Mouse (Mus musculus) lung, embryonic 16.5 days (tissue): ENCODE measurements around the gene Hyal3. TPM values are rescaled to one million over a fixed set of nuclear protein-coding genes. Genes with fewer than 3 reads are reported as not detected.

Source experiments
- ATAC-seq: fragments of 200-750 bp; cut with Nextera tagmentation; 2 replicates; pipeline ENCODE4 v1.8.0; 2017; ENCODE audit warnings: low read depth, mild to moderate bottlenecking, moderate library complexity
- H3K27ac ChIP-seq: fragments of 300-500 bp; sonication (generic); 2 replicates; pipeline ENCODE4 v1.5.1; 2014; ENCODE audit warnings: mild to moderate bottlenecking, control low read depth, low read length
- H3K27me3 ChIP-seq: fragments of 300-500 bp; sonication (generic); 2 replicates; pipeline ENCODE4 v1.6.1; 2014; ENCODE audit warnings: low read depth, low read length, mixed read lengths; ENCODE audit not compliant: control insufficient read depth, insufficient read depth
- H3K36me3 ChIP-seq: fragments of 300-500 bp; sonication (generic); 2 replicates; pipeline ENCODE4 v1.6.1; 2014; ENCODE audit warnings: low read length; ENCODE audit not compliant: control insufficient read depth, insufficient read depth
- H3K4me1 ChIP-seq: fragments of 300-500 bp; sonication (generic); replicated peaks from 2 replicates; pipeline ENCODE4 v1.6.1; 2014; ENCODE audit warnings: low read length, mixed read lengths; ENCODE audit not compliant: control insufficient read depth, insufficient read depth
- H3K4me2 ChIP-seq: fragments of 300-500 bp; sonication (generic); 2 replicates; pipeline ENCODE4 v1.6.1; 2014; ENCODE audit warnings: low read depth, low read length, control low read depth
- H3K4me3 ChIP-seq: fragments of 300-500 bp; sonication (generic); 2 replicates; pipeline ENCODE4 v1.5.1; 2014; ENCODE audit warnings: mild to moderate bottlenecking, low read length, control low read depth
- H3K9ac ChIP-seq: fragments of 300-500 bp; sonication (generic); 2 replicates; pipeline ENCODE4 v1.6.1; 2014; ENCODE audit warnings: low read length, control low read depth
- H3K9me3 ChIP-seq: fragments of 300-500 bp; sonication (generic); 2 replicates; pipeline ENCODE4 v1.6.1; 2016; ENCODE audit warnings: low read length; ENCODE audit not compliant: control insufficient read depth
- WGBS: fragments of 180-500 bp; shearing (Covaris S2); extraction: QIAGEN DNeasy Blood & Tissue Kit; methylation state at CpG from one replicate; pipeline ENCODE4 v1.1.7; 2014; 5-methylcytosine and 5-hydroxymethylcytosine counted together
- polyA plus RNA-seq: library from polyadenylated mRNA; unstranded; fragments of >200 nt; fragmentation: Nextera tagmentation; extraction: Ambion mirVana; gene quantifications from 2 replicates; pipeline ENCODE4 v1.2.1, GENCODE M21; 2015

The Hyal3 gene
- polyA plus RNA-seq, 1 experiment from 2014 or later: 1.6 TPM

DNA sequence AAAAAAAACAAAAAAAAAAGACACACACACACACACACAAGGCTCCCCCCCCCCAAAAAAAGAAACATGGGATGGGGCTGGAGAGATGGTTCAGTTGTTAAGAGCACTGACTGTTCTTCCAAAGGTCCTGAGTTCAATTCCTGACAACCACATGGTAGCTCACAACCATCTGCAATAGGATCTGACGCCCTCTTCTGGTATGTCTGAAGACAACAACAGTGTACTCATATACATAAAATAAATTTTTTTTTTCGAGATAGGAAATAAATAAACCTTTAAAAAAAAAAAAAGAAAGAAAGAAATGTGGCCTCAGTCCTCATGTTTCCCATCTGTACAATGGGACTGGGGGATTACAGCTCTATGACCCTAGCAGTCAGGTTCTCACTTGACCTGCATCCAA is 36.8 kb downstream of the Hyal3 start:
- 76% methylated on average over 2 of the region's 2 CpGs for WGBS
- no peak overlapping the region for H3K4me2 ChIP-seq
- peaks cover 46% of the 10 kb centered on the region for H3K36me3 ChIP-seq
- no peaks in the 10 kb centered on the region for H3K27me3 ChIP-seq
- no peak overlapping the region for H3K9ac ChIP-seq
- peaks cover 32% of the 10 kb centered on the region for H3K4me1 ChIP-seq
- no peak for ATAC-seq
- no peak overlapping the region for H3K27ac ChIP-seq
- no peak overlapping the region for H3K4me3 ChIP-seq
- no peaks in the 10 kb centered on the region for H3K9me3 ChIP-seq

DNA sequence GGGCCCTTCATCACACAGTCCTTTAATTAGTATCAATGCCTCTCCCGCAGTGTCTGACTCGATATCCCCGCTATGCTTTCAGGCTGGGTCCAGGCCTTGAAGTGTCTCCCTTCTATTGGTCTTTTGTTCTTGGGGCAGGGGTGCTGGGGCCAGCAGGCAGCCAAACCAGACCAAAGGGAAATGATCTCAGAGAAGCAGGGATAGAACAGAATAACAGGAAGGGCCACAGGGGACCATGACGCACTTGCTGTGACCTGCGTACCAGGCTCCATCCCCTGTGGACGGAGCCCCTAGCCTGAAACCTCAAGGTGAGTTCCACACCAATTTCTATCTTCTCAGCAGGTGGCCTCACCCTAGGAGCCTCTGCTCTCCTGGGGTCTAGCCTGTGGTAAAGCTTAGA is 37.5 kb downstream of the Hyal3 start:
- Histone ChIP-seq H3K27me3 (no peaks in the 10 kb centered on the region), H3K9me3 (no peaks in the 10 kb centered on the region), H3K9ac (no peak overlapping the region), H3K27ac (peak overlapping the region; percentile 94), H3K4me2 (no peak overlapping the region), H3K4me3 (no peak overlapping the region), H3K36me3 (peaks cover 48% of the 10 kb centered on the region), H3K4me1 (peaks cover 30% of the 10 kb centered on the region)
- ATAC-seq: no peak
- 84% methylated on average over 6 of the region's 6 CpGs for WGBS

DNA sequence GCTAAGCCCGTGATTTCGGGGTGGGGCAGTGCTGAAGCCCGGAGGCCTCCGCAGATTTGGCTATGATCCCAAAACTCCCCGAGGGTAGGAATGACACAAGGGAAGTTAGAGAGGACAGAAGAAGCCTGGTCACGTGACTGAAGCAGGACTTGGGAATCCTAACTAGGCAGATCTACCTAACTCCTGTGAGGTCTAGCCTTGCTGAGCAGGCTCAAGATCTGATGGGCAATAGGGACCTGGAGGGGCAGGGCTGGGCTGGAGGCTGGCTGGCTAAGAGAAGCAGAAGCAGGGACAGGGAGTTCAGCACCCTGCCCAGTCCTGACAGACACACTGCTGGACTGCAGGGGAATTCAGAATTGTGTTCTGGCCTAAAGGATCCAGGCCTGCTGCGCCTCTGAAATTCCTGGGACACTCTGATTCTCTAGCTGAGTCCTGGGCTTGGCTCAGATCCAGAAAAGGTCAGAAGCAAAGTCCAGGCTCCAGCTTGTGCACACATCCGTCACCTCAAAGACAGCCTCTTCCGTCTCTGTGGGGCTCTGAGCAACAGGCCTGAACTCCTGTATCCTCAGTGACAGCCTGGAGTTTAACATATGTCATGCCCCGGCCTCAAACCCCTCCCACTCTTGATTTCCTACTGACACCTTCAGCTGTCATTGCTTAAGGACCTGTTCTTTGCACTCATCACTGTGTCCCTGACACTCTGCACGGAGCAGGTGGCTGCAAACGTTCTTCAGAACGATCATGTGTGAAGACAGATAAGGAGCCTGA is 38.3 kb downstream of the Hyal3 start:
- 23% methylated on average over 13 of the region's 13 CpGs for WGBS
- Histone ChIP-seq H3K4me3 (no peak overlapping the region), H3K9ac (peak overlapping the region; percentile 53), H3K36me3 (peaks cover 48% of the 10 kb centered on the region), H3K4me1 (peaks cover 30% of the 10 kb centered on the region), H3K27me3 (no peaks in the 10 kb centered on the region), H3K27ac (peak overlapping the region; percentile 94), H3K4me2 (0 out of 2 replicates have a peak overlapping the region, but pooled peaks have one; percentile 7), H3K9me3 (no peaks in the 10 kb centered on the region)
- peak; percentile 84 for ATAC-seq

DNA sequence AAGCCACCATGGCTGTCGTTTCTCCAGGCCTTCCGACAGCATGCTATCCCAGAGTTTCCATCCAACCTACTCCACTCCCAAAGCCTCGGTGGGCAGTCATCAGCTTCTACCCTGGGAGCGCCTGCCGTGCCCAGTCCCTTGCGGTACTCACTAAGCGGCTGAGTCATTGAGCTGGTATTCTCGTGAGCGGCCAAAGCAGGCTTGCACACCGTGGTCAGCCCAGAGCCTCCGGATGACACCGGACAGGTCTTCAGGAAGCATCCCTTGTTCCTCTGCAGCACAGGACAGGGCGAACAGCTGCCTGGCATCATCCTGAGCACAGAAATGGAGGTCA is 38.9 kb downstream of the Hyal3 start:
- H3K9ac ChIP-seq: no peak overlapping the region
- H3K36me3 ChIP-seq: peaks cover 46% of the 10 kb centered on the region
- 46% methylated on average over 13 of the region's 13 CpGs for WGBS
- ATAC-seq: no peak
- no peak overlapping the region for H3K4me3 ChIP-seq
- H3K9me3 ChIP-seq: no peaks in the 10 kb centered on the region
- H3K4me2 ChIP-seq: no peak overlapping the region
- peak overlapping the region; percentile 94 for H3K27ac ChIP-seq
- no peaks in the 10 kb centered on the region for H3K27me3 ChIP-seq
- peaks cover 36% of the 10 kb centered on the region for H3K4me1 ChIP-seq

DNA sequence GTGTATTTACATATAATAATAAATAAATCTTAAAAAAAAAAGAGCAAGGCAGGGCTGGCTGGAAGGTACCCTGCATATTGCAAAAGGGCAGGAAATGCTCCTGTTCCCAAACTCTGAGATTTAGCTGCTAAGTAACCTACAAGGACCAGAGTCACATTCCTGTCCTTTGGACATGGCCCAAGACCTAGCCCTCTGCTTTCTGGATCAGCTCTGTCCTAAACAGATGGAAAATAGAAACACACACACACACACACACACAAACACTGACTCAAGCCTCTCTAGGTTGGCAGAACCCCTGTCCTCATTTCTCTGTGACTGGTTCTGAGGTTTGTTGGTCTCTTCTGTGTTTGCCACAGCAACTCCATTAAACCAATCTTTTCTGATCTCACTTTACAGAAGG is 40.3 kb downstream of the Hyal3 start:
- peaks cover 36% of the 10 kb centered on the region for H3K4me1 ChIP-seq
- H3K27me3 ChIP-seq: no peaks in the 10 kb centered on the region
- peaks cover 35% of the 10 kb centered on the region for H3K36me3 ChIP-seq
- no peak overlapping the region for H3K4me2 ChIP-seq
- no peaks in the 10 kb centered on the region for H3K9me3 ChIP-seq
- no peak for ATAC-seq
- no peak overlapping the region for H3K4me3 ChIP-seq
- no peak overlapping the region for H3K9ac ChIP-seq
- 0 out of 2 replicates have a peak overlapping the region, but pooled peaks have one; percentile 19 for H3K27ac ChIP-seq

DNA sequence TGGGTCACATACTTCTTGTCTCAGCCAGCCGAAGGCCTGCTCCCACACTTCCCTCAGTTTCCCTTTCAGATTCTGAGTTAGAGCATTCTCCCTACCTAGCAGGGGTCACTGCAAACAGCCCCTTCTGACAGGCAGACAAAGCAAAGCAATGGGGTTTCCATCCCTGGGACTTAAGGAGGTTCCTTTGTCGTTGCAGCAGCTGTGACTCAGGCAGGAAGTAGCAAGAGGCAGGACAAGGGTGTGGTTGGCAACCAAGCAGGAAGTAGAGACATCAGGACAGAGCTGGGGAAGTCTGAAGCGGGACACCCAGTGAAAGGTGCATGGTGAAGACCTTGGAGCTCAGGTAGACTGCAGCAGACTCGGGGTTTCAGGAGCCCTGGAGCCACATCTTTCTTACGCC is 43.9 kb downstream of the Hyal3 start:
- peaks cover 12% of the 10 kb centered on the region for H3K36me3 ChIP-seq
- no peak overlapping the region for H3K9ac ChIP-seq
- ATAC-seq: no peak
- H3K4me2 ChIP-seq: no peak overlapping the region
- no peaks in the 10 kb centered on the region for H3K27me3 ChIP-seq
- 68% methylated on average over 5 of the region's 5 CpGs for WGBS
- H3K4me1 ChIP-seq: peaks cover 51% of the 10 kb centered on the region
- H3K4me3 ChIP-seq: no peak overlapping the region
- H3K27ac ChIP-seq: peak overlapping the region; percentile 60
- no peaks in the 10 kb centered on the region for H3K9me3 ChIP-seq

DNA sequence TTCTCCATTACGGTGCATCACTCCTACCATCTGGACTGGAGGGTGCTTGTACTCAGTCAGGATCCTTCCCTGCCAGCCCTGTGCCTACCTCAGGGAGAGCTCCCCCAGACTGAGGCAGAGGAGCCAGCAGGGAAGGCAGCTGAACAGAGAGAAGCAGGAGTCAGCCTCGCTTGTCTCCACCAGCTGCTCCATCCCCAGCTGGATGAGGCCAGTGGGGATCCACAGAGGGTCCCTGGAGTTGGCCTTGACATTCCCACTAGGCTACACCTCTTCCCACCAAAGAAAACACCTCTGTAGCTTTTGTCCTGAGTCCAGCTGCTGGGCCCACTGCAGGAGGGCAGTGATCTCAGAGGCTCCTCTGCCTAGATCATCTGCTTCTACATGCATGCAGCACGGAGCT is 44.3 kb downstream of the Hyal3 start:
- 90% methylated on average over 3 of the region's 3 CpGs for WGBS
- no peak for ATAC-seq
- Histone ChIP-seq H3K27ac (peak overlapping the region; percentile 36), H3K4me2 (no peak overlapping the region), H3K4me1 (peaks cover 51% of the 10 kb centered on the region), H3K36me3 (peaks cover 8% of the 10 kb centered on the region), H3K9me3 (no peaks in the 10 kb centered on the region), H3K27me3 (no peaks in the 10 kb centered on the region), H3K9ac (no peak overlapping the region), H3K4me3 (no peak overlapping the region)

DNA sequence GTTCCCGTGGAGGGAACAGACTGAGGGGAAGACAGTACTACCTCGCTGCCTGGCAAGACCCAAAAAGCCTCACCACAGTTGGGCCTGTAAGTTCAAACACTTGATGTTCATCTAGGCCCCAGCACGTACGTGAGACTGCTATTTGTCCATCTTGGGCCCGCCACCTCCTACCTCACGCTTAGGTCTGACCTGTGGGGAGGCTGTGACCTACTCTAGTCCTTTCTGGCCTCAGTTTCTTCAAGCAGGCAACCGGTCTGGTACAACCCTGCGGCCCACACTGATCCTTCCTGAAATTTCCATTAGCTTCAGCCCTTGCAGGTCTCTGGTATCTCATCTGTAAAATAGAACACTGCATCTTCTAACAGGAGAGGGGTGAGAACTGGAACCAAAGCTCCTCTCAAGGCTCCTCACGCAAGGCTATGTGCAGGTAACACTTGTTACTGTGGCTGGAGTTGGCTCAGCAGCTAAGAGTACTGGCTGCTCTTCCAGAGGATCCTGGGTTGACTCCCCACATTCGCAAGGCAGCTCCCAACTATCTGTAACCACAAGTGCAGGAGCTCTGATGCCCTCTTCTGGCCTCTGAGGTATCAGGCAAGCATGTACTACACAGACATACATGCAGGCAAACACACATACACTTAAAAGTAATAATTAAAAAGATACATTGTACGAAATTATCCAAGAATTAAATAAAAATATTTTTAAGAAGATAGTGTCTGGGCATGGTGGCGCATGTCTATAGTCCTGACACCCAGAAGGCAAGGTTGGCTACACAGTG is 44.9 kb downstream of the Hyal3 start:
- 87% methylated on average over 12 of the region's 12 CpGs for WGBS
- peaks cover 56% of the 10 kb centered on the region for H3K4me1 ChIP-seq
- no peak for ATAC-seq
- H3K27me3 ChIP-seq: no peaks in the 10 kb centered on the region
- H3K9me3 ChIP-seq: no peaks in the 10 kb centered on the region
- H3K4me3 ChIP-seq: no peak overlapping the region
- peaks cover 8% of the 10 kb centered on the region for H3K36me3 ChIP-seq
- no peak overlapping the region for H3K9ac ChIP-seq
- peak overlapping the region; percentile 36; the same call in 1 of the 2 replicates for H3K27ac ChIP-seq
- H3K4me2 ChIP-seq: no peak overlapping the region

DNA sequence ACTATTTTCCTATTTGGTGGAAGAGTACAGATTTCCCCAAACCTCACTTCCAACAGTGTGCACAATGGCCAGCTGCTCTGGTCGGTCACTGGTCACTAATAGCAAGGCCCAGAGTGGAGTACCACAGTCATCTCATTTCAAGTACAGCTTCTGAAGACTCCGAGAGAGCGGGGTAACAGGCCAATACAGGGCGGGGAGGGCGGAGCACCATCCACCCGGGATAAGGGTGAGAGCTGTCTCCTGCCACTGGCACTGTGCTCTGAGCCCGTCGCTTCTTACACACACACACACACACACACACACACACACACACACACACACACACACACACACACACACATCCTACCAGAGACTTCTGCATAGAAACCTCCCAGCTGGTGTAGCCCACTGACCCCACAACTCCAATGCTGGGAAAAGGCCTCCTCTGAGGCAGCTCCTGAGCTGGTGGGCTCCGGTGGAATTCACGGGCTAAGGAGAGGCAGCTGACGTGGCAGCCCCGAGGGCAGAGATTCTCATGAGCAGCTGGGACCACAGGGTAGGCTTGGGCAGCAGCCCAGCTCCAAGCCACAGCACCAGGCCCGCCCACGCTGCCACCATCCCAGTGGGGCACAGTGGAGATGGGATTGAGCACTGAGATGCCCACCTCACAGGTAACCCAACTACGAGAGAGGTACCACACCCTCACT is 45.7 kb downstream of the Hyal3 start:
- H3K4me1 ChIP-seq: peaks cover 58% of the 10 kb centered on the region
- peak overlapping the region; percentile 90 for H3K27ac ChIP-seq
- H3K27me3 ChIP-seq: no peaks in the 10 kb centered on the region
- peaks cover 10% of the 10 kb centered on the region for H3K36me3 ChIP-seq
- H3K9me3 ChIP-seq: no peaks in the 10 kb centered on the region
- no peak for ATAC-seq
- H3K4me2 ChIP-seq: peak overlapping the region; percentile 40
- H3K9ac ChIP-seq: peak overlapping the region; percentile 65
- 41% methylated on average over 15 of the region's 15 CpGs for WGBS
- no peak overlapping the region for H3K4me3 ChIP-seq
